Mouse (Mus musculus): ENCODE data around the gene BC061237. TPM values are rescaled to one million over a fixed set of nuclear protein-coding genes. Genes with fewer than 3 reads are reported as not detected.
"Not testable (repeated sequence)": the region's sequence is repeated elsewhere in the genome, so short reads cannot be mapped to it uniquely, and the experiment has no call there.

BC061237 gene
- 0.20 and 0.23 TPM in 2 replicates for polyA plus RNA-seq (2015; fragmentation: Nextera tagmentation; extraction: Ambion mirVana)

DNA sequence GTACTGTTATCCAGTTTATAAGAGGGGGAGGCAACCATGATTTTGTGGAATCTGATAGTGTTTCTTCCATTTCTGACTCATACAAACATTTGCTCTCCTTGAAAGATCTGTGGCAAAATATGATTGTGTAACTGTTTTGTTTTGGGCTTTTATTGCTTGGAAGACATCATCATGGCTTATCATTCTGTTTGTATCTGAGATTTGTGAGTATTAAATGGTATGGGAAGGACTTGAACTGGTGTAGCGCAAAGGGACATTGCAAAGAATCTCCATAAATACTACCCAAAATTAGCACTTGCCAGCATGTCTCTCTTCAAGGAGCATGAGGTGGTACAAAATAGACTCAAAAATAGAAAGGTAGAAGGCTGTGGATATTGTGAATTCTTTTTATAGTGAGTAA is at the start of gene BC061237:
BC061237 (plus strand) TSS at position 301 of the 400 bp plus-strand sequence.
- not testable (repeated sequence) for H3K4me1 ChIP-seq (replicated peaks); H3K9me3 ChIP-seq; H3K9ac ChIP-seq; H3K27ac ChIP-seq (replicated peaks); H3K27me3 ChIP-seq; ATAC-seq (ENCODE audit: low FRiP score, low read depth); H3K4me3 ChIP-seq; H3K4me2 ChIP-seq; H3K36me3 ChIP-seq
- WGBS = 100% methylated on average over 1 of the region's 1 CpGs

DNA sequence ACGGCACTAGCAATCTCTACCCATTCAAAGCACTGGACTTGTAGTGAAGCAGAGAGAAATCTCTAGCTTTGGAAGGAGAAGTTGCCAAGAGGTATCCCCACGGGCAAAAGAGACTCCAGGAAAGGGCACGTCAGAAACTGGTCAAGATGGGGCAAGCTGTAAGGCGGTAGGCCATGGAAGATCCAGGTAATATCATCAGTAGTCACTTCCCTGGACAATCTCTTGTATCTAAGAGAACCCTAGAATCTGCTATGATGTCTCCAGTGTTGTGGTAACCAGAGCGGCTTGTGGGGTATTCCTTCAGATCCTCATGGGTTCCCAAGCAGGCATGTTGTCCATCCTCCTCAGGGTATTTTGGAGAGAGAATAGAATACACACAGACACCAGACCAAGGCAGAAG is 25.7 kb downstream of the BC061237 start, which contains the start of gene Gm17093:
Gm17093 (plus strand) TSS at position 301 of the 400 bp plus-strand sequence.
- H3K4me1 ChIP-seq (replicated peaks); ATAC-seq (ENCODE audit: low FRiP score, low read depth): not testable (repeated sequence)
- 90% methylated on average over 5 of the region's 5 CpGs for WGBS

DNA sequence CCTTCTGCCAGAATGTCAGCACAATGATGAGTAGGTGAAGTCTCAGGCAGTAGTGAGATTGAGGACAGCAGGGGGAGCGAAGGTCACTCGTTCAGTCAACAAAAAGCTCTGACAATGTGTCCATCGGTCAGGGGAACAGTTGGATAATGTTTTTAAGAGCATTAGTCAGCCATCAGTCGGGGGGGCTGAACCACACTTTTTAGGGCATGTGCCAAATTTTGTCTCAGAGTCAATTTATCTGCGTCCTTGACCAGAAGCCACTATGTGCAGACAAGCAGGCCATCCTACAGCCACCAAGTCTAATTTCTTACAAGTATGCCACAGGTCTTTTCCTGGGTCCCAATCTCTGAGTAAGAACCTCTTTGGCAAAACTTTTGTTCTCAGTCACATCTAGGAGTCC is 55.7 kb downstream of the BC061237 start:
- 86% methylated on average over 5 of the region's 5 CpGs for WGBS

More for the DNA sequence above, 25.7 kb downstream of the BC061237 start, which contains the start of gene Gm17093:
- H3K36me3 ChIP-seq; H3K27me3 ChIP-seq; H3K4me3 ChIP-seq; H3K9ac ChIP-seq; H3K27ac ChIP-seq (replicated peaks); H3K4me2 ChIP-seq; H3K9me3 ChIP-seq: not testable (repeated sequence)

More for the DNA sequence above, 55.7 kb downstream of the BC061237 start:
- H3K4me2 ChIP-seq; H3K9ac ChIP-seq; H3K27ac ChIP-seq (replicated peaks); H3K9me3 ChIP-seq; H3K4me1 ChIP-seq (replicated peaks); H3K4me3 ChIP-seq; H3K27me3 ChIP-seq; H3K36me3 ChIP-seq; ATAC-seq (ENCODE audit: low FRiP score, low read depth): not testable (repeated sequence)

Other genes starting within 250 kb of the BC061237 start
- gene Gm8220, start 206.9 kb upstream of the BC061237 start, polyA plus RNA-seq (2015; fragmentation: Nextera tagmentation; extraction: Ambion mirVana) = not detected in 2 replicates
- not detected in 2 replicates for gene Gm5930, start 153.9 kb upstream of the BC061237 start, polyA plus RNA-seq (2015; fragmentation: Nextera tagmentation; extraction: Ambion mirVana)
- gene Gm8229, start 127.1 kb upstream of the BC061237 start, polyA plus RNA-seq (2015; fragmentation: Nextera tagmentation; extraction: Ambion mirVana) = not detected in 2 replicates
- gene Gm3371, start 81.8 kb upstream of the BC061237 start, polyA plus RNA-seq (2015; fragmentation: Nextera tagmentation; extraction: Ambion mirVana) = not detected in 2 replicates
- not detected in 2 replicates for gene Gm8232, start 58.8 kb upstream of the BC061237 start, polyA plus RNA-seq (2015; fragmentation: Nextera tagmentation; extraction: Ambion mirVana)
- not detected in 2 replicates for gene Gm17093, start 25.8 kb downstream of the BC061237 start, polyA plus RNA-seq (2015; fragmentation: Nextera tagmentation; extraction: Ambion mirVana)
- 0.34 and 0.40 TPM in 2 replicates for gene Gm8247, start 90.7 kb downstream of the BC061237 start, polyA plus RNA-seq (2015; fragmentation: Nextera tagmentation; extraction: Ambion mirVana)
- gene Gm5624, start 135.5 kb downstream of the BC061237 start, polyA plus RNA-seq (2015; fragmentation: Nextera tagmentation; extraction: Ambion mirVana) = not detected in 2 replicates
- gene Gm8257, start 214.0 kb downstream of the BC061237 start, polyA plus RNA-seq (2015; fragmentation: Nextera tagmentation; extraction: Ambion mirVana) = not detected in 2 replicates

Measured in hindbrain, embryonic 15.5 days (tissue).